Mouse (Mus musculus): ENCODE measurements around the gene Zfp69. TPM values are rescaled to one million over a fixed set of nuclear protein-coding genes. Genes with fewer than 3 reads are reported as not detected.

Zfp69 gene
- total RNA-seq, 2 experiments from 2014 or later: 4.1 to 4.6 TPM

DNA sequence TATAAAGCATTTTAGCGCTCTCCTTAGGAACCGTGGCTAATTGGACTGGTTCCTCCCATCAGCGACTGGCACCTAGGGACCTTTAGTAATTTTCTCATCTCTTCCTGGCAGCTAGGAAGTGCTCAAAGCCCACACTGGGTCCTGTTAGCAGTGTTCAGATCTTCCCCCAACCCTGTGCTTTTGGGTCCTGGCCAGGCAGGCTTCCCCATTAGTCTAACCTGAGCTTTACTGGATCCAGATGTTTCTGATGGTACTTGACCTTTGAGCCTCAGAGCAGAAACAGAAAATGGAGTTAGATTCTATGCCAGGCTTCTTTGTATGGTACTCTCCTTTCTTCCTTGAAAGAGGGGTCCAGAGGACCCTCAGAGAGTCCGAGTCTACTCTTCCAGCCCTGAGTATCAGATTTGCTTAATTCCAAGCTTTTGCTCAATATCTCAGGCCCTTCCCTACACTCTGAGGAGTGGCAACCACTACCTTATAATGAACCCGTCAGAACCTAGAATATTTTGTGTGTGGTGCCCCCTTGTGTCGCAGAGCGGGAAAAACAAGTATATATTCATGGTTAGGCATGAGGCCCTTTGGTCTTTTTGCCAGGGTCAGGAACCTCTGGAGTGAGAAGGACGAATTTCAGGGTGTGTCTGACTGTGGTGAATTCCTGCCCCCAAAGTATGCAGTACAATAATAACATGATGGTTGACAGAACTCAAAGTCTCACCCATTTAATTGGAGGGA is 64.0 kb downstream of the Zfp69 start:
- intact Hi-C loops (cut with DNase I): loop anchor here (1.0 to 5.0 kb wide), 4 partner anchors 36 to 298 kb away; no protein-coding TSS in a partner anchor
- peak; percentile 43 to 61 for DNase-seq

DNA sequence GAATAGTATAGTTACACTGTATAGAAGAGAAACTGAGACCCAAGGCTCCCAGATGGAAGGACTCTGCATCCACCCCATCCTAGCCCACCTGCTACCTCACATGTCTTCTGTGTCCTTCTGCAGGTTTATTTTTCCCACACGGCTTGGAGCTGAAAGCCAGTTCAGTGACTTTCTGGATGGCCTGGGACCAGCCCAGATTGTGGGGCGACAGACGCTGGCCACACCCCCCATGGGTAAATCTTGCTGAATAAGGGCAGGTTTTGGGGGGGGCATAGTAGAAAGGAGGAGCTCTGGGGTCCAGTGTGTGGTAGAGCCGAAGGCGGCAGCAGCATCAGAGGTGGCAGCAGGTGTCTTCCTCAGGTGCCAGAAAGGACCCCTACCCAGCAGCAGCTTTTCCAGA is 64.7 kb downstream of the Zfp69 start:
- DNase-seq: no peak
- intact Hi-C loops (cut with DNase I): loop anchor here (1.0 to 5.0 kb wide), 4 partner anchors 36 to 298 kb away; no protein-coding TSS in a partner anchor

DNA sequence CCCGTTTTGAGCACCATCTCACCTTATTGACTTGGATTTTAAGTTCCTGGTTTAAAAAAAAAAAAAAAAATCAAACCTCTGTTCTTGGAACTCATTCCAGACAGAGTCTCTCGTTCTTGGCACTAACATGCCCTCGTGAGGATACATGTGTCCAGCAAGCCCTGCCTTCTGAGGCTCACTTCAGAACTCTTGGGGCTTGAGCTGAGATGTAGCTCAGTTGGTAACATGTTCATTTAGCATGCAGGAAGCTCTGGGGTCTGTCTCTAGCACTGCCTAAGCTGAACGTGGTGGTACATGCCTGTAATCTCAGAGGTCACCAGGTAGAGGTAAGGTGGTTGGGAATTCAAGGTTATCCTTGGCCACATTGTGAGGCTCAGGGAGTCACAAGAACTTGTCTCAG is 65.4 kb downstream of the Zfp69 start:
- DNase-seq: no peak
- intact Hi-C loops (cut with DNase I): loop anchor here (5.0 kb wide), 1 partner anchor 129 kb away; no protein-coding TSS in a partner anchor

DNA sequence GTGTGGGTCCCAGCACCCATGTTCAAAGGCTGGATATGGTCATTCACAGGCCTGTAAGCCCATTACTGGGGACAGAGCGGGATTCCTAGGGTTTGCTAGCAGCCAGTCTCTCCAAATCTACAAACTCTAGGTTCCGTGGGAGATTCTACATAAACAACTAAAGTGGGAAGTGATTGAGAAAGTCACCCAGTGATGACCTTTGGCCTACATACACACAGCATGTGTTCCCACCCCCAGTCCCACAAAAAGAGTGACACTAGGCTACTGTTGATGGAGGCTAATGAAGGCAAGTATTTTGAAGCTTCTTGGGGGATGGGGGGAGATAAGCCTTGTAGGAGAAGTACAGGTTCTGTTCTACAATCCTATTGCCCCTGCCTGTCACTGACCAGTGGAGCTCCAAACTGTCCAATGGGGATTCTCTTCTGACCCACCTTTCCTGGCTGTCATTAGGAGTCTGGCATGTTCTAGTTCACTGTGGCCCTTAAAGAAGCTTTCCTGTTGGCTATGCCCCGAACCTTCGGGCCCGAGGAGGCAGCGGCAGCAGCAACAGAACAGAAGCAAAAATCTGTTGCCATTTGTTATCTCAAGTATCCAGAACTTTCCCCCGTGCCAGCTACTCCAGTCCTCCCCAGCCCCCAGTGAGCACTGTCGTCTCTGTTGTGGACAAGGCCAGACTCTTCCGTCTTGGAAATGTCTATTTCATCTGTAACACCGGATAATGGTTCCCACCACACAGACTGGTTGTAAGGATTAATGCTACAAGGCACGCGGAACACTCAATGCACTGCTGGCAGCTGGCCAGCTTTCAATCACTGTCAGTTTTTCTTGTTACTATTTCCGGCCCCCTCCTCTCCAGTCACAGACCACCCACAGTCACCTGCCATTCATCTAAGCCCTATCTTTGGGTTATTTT is 66.0 kb downstream of the Zfp69 start:
- intact Hi-C loops (cut with DNase I): loop anchor here (5.0 kb wide), 1 partner anchor 128 kb away; no protein-coding TSS in a partner anchor
- DNase-seq: no peak

DNA sequence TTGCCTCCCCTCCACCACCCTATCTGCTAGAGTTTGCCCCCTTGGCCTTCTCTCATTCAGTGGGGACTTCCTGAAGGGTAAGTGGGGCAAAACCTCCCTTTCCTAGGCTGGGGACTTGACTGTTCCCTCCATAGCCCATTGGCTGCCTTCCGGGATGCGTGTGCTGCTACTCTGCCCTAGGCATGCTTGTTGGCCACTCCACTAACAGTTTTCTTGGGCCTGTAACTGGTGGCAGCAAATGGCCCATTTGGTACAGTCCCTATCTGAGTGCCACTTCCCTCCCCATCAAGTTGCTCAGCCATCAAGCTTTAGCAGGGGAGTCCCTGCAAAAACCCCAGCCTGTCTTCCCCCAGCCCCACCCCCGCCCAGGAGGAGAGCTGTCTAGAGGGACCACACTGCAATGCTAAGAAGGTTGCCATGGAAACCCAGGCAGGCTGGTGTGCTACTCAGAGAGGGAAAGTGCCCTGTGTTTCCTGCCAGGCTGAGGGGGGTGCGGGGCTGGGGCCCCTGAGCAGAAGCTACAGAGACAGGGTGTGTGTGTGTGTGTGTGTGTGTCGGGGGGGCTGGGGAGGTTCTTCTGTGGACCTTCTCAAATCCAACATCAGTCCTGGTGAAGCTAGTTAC is 69.4 kb downstream of the Zfp69 start:
- intact Hi-C loops (cut with DNase I): no loop called here
- DNase-seq: no peak

DNA sequence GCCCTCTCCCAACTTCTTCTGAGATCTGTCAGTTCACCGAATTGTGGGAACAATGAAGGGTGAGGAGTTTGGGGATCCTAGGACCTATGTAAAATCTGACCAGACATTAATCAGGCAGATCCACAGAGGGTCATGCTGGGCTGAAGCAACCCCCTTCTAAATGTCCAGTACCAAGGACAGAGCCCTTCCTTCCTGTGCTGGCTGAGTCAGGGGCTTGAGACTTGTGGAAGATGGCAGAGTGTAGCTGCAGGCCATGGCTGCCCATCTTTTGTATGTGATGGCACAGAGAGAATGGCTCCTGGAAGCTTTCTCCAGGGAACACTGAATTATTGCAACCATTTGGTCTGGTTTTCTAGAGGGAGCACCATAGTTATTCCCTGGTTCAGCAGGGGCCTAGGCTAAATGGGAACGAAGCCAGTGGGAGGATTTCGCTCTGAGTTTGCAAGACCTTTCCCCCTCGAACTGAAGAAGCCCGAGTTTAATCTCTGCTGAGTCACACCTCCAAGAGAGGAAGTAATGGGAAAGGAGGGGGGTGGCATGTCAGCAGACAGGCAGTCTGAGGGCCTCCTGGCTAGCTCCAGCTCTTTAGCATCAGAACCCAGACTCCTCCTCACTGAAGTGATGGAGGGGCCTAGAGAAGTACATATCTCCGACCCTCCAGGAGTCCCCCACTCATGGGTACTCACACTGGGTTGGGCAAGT is 70.6 kb downstream of the Zfp69 start:
- intact Hi-C loops (cut with DNase I): no loop called here
- DNase-seq: peak in 1 of 2 experiments; percentile 12

Small RNAs within 50 kb of the gene (microRNA-seq; reads per million reads assigned to microRNA genes)
- gene Mir7015: 0.71 to 2.1 reads per million in 2 experiments

Other genes starting within 250 kb of the Zfp69 start
- gene Kcnq4, start 203.1 kb downstream of the Zfp69 start, total RNA-seq (2021): 1 to 10 TPM; 3.3 to 3.5 TPM
- 10 to 100 TPM; 75.4 to 78.0 TPM for gene Nfyc, start 120.1 kb downstream of the Zfp69 start, total RNA-seq (2021)
- gene Rims3, start 96.9 kb downstream of the Zfp69 start, total RNA-seq (2021): under 1 TPM; 0.10 to 0.17 TPM
- 1 to 10 TPM; 4.2 to 5.4 TPM for gene Exo5, start 26.7 kb downstream of the Zfp69 start, total RNA-seq (2021)
- 10 to 100 TPM; 29.9 to 32.8 TPM for gene Smap2, start 65.5 kb upstream of the Zfp69 start, total RNA-seq (2021)
- 1 to 10 TPM; 1.1 to 1.2 TPM for gene Col9a2, start 87.7 kb upstream of the Zfp69 start, total RNA-seq (2021)
- 10 to 100 TPM; 20.9 to 22.2 TPM for gene Zmpste24, start 146.5 kb upstream of the Zfp69 start, total RNA-seq (2021)
- not detected for gene Tmco2, start 157.5 kb upstream of the Zfp69 start, total RNA-seq (2021)